Mouse (Mus musculus) neural tube, embryonic 14.5 days (tissue): ENCODE measurements around the gene Serpine3. TPM values are rescaled to one million over a fixed set of nuclear protein-coding genes. Genes with fewer than 3 reads are reported as not detected.
"Not testable (repeated sequence)": the region's sequence is repeated elsewhere in the genome, so short reads cannot be mapped to it uniquely, and the experiment has no call there.

ENCODE experiments used
- ATAC-seq: fragments of 200-750 bp; cut with Nextera tagmentation; 2 replicates; pipeline ENCODE4 v1.8.0; 2017; ENCODE audit warnings: low read depth, mild to moderate bottlenecking, moderate TSS enrichment, moderate library complexity
- H3K27ac ChIP-seq: fragments of 300-500 bp; sonication (generic); 2 replicates; pipeline ENCODE4 v1.5.1; 2014; ENCODE audit warnings: low read depth, mild to moderate bottlenecking, control low read depth, low read length, moderate library complexity, mixed read lengths
- H3K27me3 ChIP-seq: fragments of 300-500 bp; sonication (generic); 2 replicates; pipeline ENCODE4 v1.6.1; 2014; ENCODE audit warnings: low read length; ENCODE audit not compliant: control insufficient read depth, insufficient read depth
- H3K36me3 ChIP-seq: fragments of 300-500 bp; sonication (generic); 2 replicates; pipeline ENCODE4 v1.6.1; 2014; ENCODE audit warnings: low read length, mixed read lengths; ENCODE audit not compliant: control insufficient read depth, insufficient read depth
- H3K4me1 ChIP-seq: fragments of 300-500 bp; sonication (generic); 2 replicates; pipeline ENCODE4 v1.6.1; 2014; ENCODE audit warnings: low read length; ENCODE audit not compliant: control insufficient read depth, insufficient read depth
- H3K4me2 ChIP-seq: fragments of 300-500 bp; sonication (generic); 2 replicates; pipeline ENCODE4 v1.6.1; 2014; ENCODE audit warnings: mild to moderate bottlenecking, low read depth, low read length, control low read depth
- H3K4me3 ChIP-seq: fragments of 300-500 bp; sonication (generic); 2 replicates; pipeline ENCODE4 v1.5.1; 2014; ENCODE audit warnings: low read depth, low read length, control low read depth, mixed read lengths
- H3K9ac ChIP-seq: fragments of 300-500 bp; sonication (generic); replicated peaks from 2 replicates; pipeline ENCODE4 v1.6.1; 2014; ENCODE audit warnings: low read depth, mild to moderate bottlenecking, control low read depth, low read length, mixed read lengths
- H3K9me3 ChIP-seq: fragments of 300-500 bp; sonication (generic); 2 replicates; pipeline ENCODE4 v1.6.1; 2016; ENCODE audit warnings: low read length; ENCODE audit not compliant: control insufficient read depth
- WGBS: fragments of 180-500 bp; shearing (Covaris S2); extraction: QIAGEN DNeasy Blood & Tissue Kit; methylation state at CpG from one replicate; pipeline ENCODE4 v1.1.7; 2014; 5-methylcytosine and 5-hydroxymethylcytosine counted together
- polyA plus RNA-seq: library from polyadenylated mRNA; unstranded; fragments of >200 nt; fragmentation: Nextera tagmentation; extraction: Ambion mirVana; gene quantifications from 2 replicates; pipeline ENCODE4 v1.2.1, GENCODE M21; 2014

The Serpine3 gene
- 0.26 TPM in 1 of 2 replicates, not detected in the other for polyA plus RNA-seq

DNA sequence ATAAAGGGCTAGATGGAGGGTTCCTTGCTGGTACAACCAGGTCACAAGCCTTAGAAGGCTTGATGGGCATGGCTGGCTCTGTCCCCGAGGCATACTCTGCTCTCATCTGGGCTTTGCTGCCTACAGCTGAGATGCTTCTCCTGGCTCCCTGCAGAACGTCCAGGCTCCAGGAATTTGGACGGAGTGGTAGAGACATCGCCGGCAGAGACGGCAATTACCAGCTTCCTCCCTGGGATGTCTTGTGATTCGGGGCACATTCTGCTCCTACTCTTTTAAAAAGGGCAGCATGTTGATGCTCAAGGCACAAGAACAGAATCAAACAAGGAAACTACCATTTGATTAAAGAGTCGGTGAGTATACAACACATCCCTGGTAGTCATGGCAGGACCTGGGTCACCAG, at the start of gene Serpine3:
Serpine3 (plus strand) TSS at position 301 of the 400 bp plus-strand sequence.
- H3K4me1 ChIP-seq: no peaks in the 10 kb centered on the region
- ATAC-seq: no peak
- no peaks in the 10 kb centered on the region for H3K36me3 ChIP-seq
- H3K4me2 ChIP-seq: no peak within 1 kb of the TSS
- no peak within 1 kb of the TSS for H3K9ac ChIP-seq
- H3K27me3 ChIP-seq: no peaks in the 10 kb centered on the region
- WGBS: 78% methylated on average over 8 of the region's 8 CpGs
- H3K27ac ChIP-seq: no peak within 1 kb of the TSS
- H3K9me3 ChIP-seq: no peaks in the 10 kb centered on the region
- H3K4me3 ChIP-seq: no peak within 1 kb of the TSS

DNA sequence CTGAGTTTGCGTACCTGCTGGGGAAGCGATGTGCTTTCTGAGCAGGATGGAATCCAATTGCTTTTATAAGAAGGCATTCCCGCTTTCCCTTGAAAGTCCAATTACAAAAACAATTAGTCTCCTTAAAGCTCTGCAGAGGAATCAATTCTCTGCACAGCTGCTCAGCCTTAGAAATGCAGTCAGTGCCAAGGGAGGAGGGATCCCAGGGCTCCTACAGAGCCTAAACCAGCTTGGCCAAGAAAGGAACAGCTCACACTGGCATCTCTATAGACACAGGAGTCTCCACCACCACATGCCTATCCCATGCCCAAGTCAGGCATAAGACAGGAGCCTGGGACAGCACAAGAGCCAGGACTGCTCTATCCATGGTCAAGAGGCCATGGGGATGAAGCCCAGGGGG, 41.1 kb upstream of the Serpine3 start:
- Histone ChIP-seq H3K4me3 (no peak overlapping the region), H3K4me2 (no peak overlapping the region), H3K27ac (peak overlapping the region; percentile 50; the same call in 1 of the 2 replicates), H3K9ac (no peak overlapping the region), H3K27me3 (no peaks in the 10 kb centered on the region), H3K36me3 (no peaks in the 10 kb centered on the region), H3K4me1 (no peaks in the 10 kb centered on the region), H3K9me3 (no peaks in the 10 kb centered on the region)
- ATAC-seq: peak; percentile 61; the same call in 1 of the 2 replicates
- WGBS: 52% methylated on average over 3 of the region's 3 CpGs

DNA sequence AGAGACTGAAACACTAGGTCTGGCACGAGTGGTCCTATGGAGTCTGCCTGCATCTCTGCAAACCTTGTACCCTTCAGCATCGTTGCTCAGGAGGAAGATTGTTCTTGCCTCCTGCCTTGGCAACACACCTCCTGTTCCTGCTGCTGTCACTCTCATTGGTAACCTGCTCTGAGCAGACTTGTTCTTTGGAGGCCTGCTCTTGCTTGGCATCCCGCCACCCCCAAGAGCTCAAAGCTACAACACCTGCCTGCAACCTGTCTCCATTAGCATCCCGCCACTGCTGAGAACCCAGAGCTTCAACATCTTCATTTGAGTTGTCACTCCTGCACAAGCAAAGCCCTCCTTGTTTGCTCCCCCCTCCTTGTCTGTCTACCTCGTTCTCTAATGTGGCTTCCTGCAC, 35.5 kb upstream of the Serpine3 start:
- Histone ChIP-seq H3K36me3 (no peaks in the 10 kb centered on the region), H3K4me3 (no peak overlapping the region), H3K9me3 (no peaks in the 10 kb centered on the region; the same call in 1 of the 2 replicates), H3K27ac (no peak overlapping the region), H3K9ac (no peak overlapping the region), H3K27me3 (no peaks in the 10 kb centered on the region), H3K4me2 (no peak overlapping the region), H3K4me1 (no peaks in the 10 kb centered on the region)
- no peak for ATAC-seq
- 93% methylated on average over 5 of the region's 5 CpGs for WGBS

- 14% methylated on average over 9 of the region's 9 CpGs for WGBS
Measured at GRCm38 (mm10) chr14:62637436-62638344, 25.8 kb upstream of the Serpine3 start.

DNA sequence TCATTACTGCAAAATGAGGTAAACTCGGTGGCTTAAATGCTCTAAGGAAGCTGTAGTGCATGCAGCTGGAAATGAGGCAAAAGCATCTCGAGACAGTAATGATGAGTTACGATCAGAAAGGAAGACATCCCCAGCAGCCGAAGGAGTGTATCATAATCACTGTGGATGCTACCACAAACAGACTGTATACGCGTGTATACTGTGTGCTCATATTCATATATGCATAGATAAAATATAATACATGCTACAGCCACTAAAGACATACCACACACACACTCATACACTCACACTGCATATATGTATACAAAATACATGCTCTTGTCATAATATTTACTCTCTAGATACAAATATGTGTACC, 25.1 kb upstream of the Serpine3 start:
- Histone ChIP-seq H3K36me3 (no peaks in the 10 kb centered on the region), H3K9ac (no peak overlapping the region), H3K4me3 (no peak overlapping the region), H3K27me3 (no peaks in the 10 kb centered on the region), H3K4me2 (peak overlapping the region; percentile 26; the same call in 1 of the 2 replicates), H3K9me3 (no peaks in the 10 kb centered on the region), H3K27ac (peak overlapping the region; percentile 77), H3K4me1 (peaks cover 6% of the 10 kb centered on the region; the same call in 1 of the 2 replicates)
- peak; percentile 83; the same call in 1 of the 2 replicates for ATAC-seq
- WGBS: 23% methylated on average over 6 of the region's 6 CpGs

More at GRCm38 (mm10) chr14:62637436-62638344, 25.8 kb upstream of the Serpine3 start:
- Histone ChIP-seq H3K4me2 (peak overlapping the region; percentile 26; the same call in 1 of the 2 replicates), H3K9ac (no peak overlapping the region), H3K4me3 (no peak overlapping the region), H3K27me3 (no peaks in the 10 kb centered on the region), H3K36me3 (no peaks in the 10 kb centered on the region), H3K27ac (peak overlapping the region; percentile 77), H3K4me1 (peaks cover 6% of the 10 kb centered on the region; the same call in 1 of the 2 replicates), H3K9me3 (no peaks in the 10 kb centered on the region)
- ATAC-seq: peak; percentile 85

DNA sequence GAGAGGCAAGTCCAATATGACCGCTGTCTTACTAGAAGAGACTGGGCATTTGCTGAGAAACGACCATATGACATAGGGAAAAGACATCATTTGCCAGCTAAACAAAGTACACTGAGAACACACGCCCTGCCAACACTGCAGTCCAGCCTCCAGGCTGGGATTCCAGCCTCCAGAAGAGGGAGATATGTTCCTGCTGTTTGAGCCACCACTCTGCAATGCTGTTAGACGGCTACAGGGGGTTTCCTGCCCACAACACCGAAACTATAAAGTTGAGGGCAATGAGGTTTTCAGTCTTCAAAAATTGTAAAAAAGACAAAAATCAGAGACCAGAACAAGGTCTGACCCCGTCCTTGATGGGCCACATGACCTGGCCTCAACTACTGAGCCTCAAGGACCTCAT, 24.4 kb upstream of the Serpine3 start:
- Histone ChIP-seq H3K27ac (no peak overlapping the region), H3K4me1 (peaks cover 6% of the 10 kb centered on the region; the same call in 1 of the 2 replicates), H3K9me3 (no peaks in the 10 kb centered on the region), H3K4me3 (no peak overlapping the region), H3K27me3 (no peaks in the 10 kb centered on the region), H3K9ac (no peak overlapping the region), H3K36me3 (no peaks in the 10 kb centered on the region), H3K4me2 (no peak overlapping the region)
- 72% methylated on average over 6 of the region's 6 CpGs for WGBS
- no peak for ATAC-seq

DNA sequence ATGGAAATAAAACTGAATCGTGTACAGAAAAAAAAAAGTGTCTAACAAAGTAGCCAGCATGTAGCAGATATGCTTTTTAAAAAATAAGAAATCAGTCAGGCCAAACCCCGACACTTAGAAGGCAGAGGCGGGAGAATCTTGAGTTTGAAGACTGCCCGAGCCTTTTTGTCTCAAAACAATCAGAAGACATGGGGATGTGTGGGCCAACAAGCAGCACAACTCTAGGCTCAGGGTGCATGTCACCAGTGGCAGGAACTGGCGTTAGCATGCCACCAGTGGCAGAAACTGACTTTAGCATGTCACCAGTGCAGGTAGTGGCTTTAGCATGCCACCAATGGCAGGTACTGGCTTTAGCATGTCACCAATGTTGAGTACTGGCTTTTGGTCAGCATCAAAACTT, 23.9 kb upstream of the Serpine3 start:
- no peak overlapping the region for H3K4me3 ChIP-seq
- WGBS: 90% methylated on average over 5 of the region's 5 CpGs

DNA sequence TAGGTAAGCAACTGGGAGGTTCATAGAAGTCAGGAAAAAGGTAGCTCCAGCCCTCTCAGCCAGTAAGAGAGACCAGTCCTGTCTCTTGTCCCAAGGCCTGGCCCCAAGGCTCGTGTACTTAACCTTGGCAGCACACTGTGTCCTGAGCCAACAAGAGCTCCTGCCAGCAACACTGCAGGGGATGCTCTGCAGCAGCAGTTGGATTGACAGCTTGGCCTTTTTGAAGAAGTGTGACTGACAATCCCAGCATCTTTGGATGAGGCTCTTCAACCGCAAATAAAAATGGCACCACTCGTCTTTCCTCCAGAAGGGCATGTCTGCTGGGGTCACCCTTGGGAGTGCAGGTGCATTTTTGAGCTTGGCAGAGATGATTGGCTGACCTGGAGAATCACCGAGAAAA, 23.1 kb upstream of the Serpine3 start:
- H3K27ac ChIP-seq: no peak overlapping the region
- H3K4me3 ChIP-seq: no peak overlapping the region
- H3K4me2 ChIP-seq: no peak overlapping the region
- 76% methylated on average over 4 of the region's 4 CpGs for WGBS
- no peaks in the 10 kb centered on the region for H3K9me3 ChIP-seq
- peaks cover 6% of the 10 kb centered on the region; the same call in 1 of the 2 replicates for H3K4me1 ChIP-seq
- no peaks in the 10 kb centered on the region for H3K27me3 ChIP-seq
- no peak for ATAC-seq
- H3K36me3 ChIP-seq: no peaks in the 10 kb centered on the region
- H3K9ac ChIP-seq: no peak overlapping the region

More for the DNA sequence above, 23.9 kb upstream of the Serpine3 start:
- Histone ChIP-seq H3K4me1 (peaks cover 6% of the 10 kb centered on the region; the same call in 1 of the 2 replicates), H3K9ac (no peak overlapping the region), H3K27me3 (no peaks in the 10 kb centered on the region), H3K27ac (no peak overlapping the region), H3K9me3 (no peaks in the 10 kb centered on the region), H3K36me3 (no peaks in the 10 kb centered on the region), H3K4me2 (no peak overlapping the region)
- no peak for ATAC-seq

DNA sequence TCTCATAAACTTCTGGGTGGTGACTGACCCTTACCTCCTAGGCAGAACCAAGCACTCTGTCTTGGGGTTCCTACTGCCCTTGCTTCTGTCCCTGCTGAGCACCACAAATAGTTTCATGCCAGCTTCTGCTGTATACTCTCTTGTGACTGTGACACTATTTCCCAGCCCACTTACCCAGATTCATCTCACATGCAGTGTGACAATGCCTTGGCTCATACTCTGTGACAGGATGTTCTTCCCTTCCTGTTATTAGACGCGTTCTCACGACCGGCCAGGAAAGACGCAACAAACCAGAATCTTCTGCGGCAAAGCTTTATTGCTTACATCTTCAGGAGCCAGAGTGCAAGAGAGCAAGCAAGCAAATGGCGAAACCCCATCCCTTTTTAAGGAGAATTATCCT, 21.1 kb upstream of the Serpine3 start:
- not testable (repeated sequence) for H3K4me2 ChIP-seq, H3K36me3 ChIP-seq, H3K27me3 ChIP-seq, H3K4me1 ChIP-seq, H3K9me3 ChIP-seq, H3K9ac ChIP-seq, H3K27ac ChIP-seq, ATAC-seq, H3K4me3 ChIP-seq
- whole genome bisulfite sequencing: 96% methylated on average over 6 of the region's 7 CpGs
